Mouse (Mus musculus): ENCODE measurements at regions not wholly inside any gene's neighbourhood (a gene's known extent, or its start where the extent isn't known, plus 50 kb on each side); places are given as distances from the start of the nearest gene placed in this dataset.

DNA sequence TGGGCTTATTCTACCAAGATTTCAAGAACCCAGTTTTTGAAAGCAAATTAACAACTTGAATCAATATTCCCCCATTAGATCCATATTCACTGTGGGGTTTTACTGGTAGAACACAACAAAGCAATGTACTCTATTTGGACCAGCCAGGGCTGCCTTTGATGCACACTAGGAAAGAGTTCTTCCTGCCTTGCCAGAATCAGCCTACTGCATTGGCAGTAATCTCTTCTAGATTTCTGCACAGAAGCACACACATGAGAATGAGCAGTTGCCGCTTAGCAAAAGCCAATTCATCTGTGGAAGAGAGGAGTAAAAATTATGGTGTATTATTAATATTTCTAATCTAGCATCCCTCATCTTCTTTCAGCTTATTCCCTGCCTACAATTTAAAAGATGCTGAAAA, 692.4 kb downstream of the 5730522E02Rik start:
- H3K4me2 ChIP-seq (ENCODE audit: insufficient read depth, low read depth, poor library complexity, severe bottlenecking), result no peak overlapping the region
- DNase-seq (ENCODE audit: extremely low read depth), result no peak
- H3K27ac ChIP-seq (ENCODE audit: insufficient read depth, low read depth), result no peak overlapping the region
- H3K79me2 ChIP-seq (replicated peaks; ENCODE audit: control insufficient read depth, extremely low read depth, insufficient read depth, poor library complexity, severe bottlenecking), result no peaks in the 10 kb centered on the region
- in situ Hi-C loops (cut with MboI; ENCODE audit: low pct_ligation_motif_present, low pct_unique_long_range_greater_than_20kb, low sequenced_read_pairs), result no loop called here
- no peaks in the 10 kb centered on the region for H3K27me3 ChIP-seq (replicated peaks)
- no peak overlapping the region for H3K9ac ChIP-seq (ENCODE audit: insufficient read depth, low read depth)
- no peaks in the 10 kb centered on the region for H3K9me3 ChIP-seq (replicated peaks; ENCODE audit: low read length)
- no peak overlapping the region for H3K4me3 ChIP-seq (replicated peaks in 1 of 3; ENCODE audit: low read depth in 2 of 3, low read length in 2 of 3, poor library complexity in 1 of 3)
- H3K4me1 ChIP-seq (ENCODE audit: control insufficient read depth in 1 of 2, insufficient read depth in 2 of 2), result peaks cover 0 to 3% of the 10 kb centered on the region in 2 experiments; a peak in 1 of 4 replicates
- dilution Hi-C loops (cut with MboI; ENCODE audit: extremely low pct_ligation_motif_present, extremely low pct_unique_long_range_greater_than_20kb, low sequenced_read_pairs), result no loop called here
- TF ChIP-seq JUN (IDR thresholded peaks at IDR 0.05; ENCODE audit: insufficient read depth, low read depth, low read length) (no peak), ZNF384 (IDR thresholded peaks at IDR 0.05; ENCODE audit: low read depth, low read length) (no peak), MYC (IDR thresholded peaks at IDR 0.05; ENCODE audit: low read depth, low read length) (no peak), ZC3H11A (IDR thresholded peaks at IDR 0.05; ENCODE audit: low read depth, low read length) (no peak), EP300 (IDR thresholded peaks at IDR 0.05; ENCODE audit: low read length) (no peak), RCOR1 (conservative IDR thresholded peaks at IDR 0.05; ENCODE audit: low read depth, low read length) (no peak), POLR2A (IDR thresholded peaks at IDR 0.05; ENCODE audit: low read depth, low read length) (no peak), UBTF (IDR thresholded peaks at IDR 0.05; ENCODE audit: low read depth, low read length) (no peak), KAT2A (IDR thresholded peaks at IDR 0.05; ENCODE audit: insufficient replicate concordance, low read length) (no peak), HCFC1 (IDR thresholded peaks at IDR 0.05; ENCODE audit: low read depth, low read length) (no peak), PAX5 (IDR thresholded peaks at IDR 0.05; ENCODE audit: low read length) (no peak), SMC3 (IDR thresholded peaks at IDR 0.05; ENCODE audit: low read depth, low read length) (no peak), GABPA (IDR thresholded peaks at IDR 0.05; ENCODE audit: insufficient replicate concordance, low read depth, low read length) (no peak), POLR2AphosphoS2 (IDR thresholded peaks at IDR 0.05; ENCODE audit: low read depth, low read length) (no peak), NRF1 (IDR thresholded peaks at IDR 0.05; ENCODE audit: low read depth, low read length) (no peak), JUND (conservative IDR thresholded peaks at IDR 0.05; ENCODE audit: low read depth, low read length) (no peak), ETS1 (conservative IDR thresholded peaks at IDR 0.05; ENCODE audit: low read depth, low read length) (no peak), USF1 (IDR thresholded peaks at IDR 0.05; ENCODE audit: low read depth, low read length) (no peak), CHD2 (IDR thresholded peaks at IDR 0.05; ENCODE audit: low read length) (no peak), MAX (IDR thresholded peaks at IDR 0.05; ENCODE audit: low read length) (no peak)
- no peaks in the 10 kb centered on the region for H3K36me3 ChIP-seq (replicated peaks in 1 of 2; ENCODE audit: control insufficient read depth in 1 of 2, insufficient read depth in 1 of 2, low read length in 1 of 2)

- Histone ChIP-seq H3K27me3 (replicated peaks) (no peaks in the 10 kb centered on the region), H3K27ac (ENCODE audit: insufficient read depth, low read depth) (no peak overlapping the region), H3K4me1 (ENCODE audit: control insufficient read depth in 1 of 2, insufficient read depth in 2 of 2) (peaks cover 0 to 15% of the 10 kb centered on the region in 2 experiments; a peak in 2 of 4 replicates), H3K79me2 (replicated peaks; ENCODE audit: control insufficient read depth, extremely low read depth, insufficient read depth, poor library complexity, severe bottlenecking) (no peaks in the 10 kb centered on the region), H3K36me3 (replicated peaks in 1 of 2; ENCODE audit: control insufficient read depth in 1 of 2, insufficient read depth in 1 of 2, low read length in 1 of 2) (no peaks in the 10 kb centered on the region), H3K4me3 (replicated peaks in 1 of 3; ENCODE audit: low read depth in 2 of 3, low read length in 2 of 3, poor library complexity in 1 of 3) (no peak overlapping the region), H3K9ac (ENCODE audit: insufficient read depth, low read depth) (no peak overlapping the region), H3K4me2 (ENCODE audit: insufficient read depth, low read depth, poor library complexity, severe bottlenecking) (0 out of 2 replicates have a peak overlapping the region, but pooled peaks have one; percentile 24), H3K9me3 (replicated peaks; ENCODE audit: low read length) (no peaks in the 10 kb centered on the region)
- TF ChIP-seq JUND (conservative IDR thresholded peaks at IDR 0.05; ENCODE audit: low read depth, low read length), result peak; percentile 56
- TF ChIP-seq EP300 (IDR thresholded peaks at IDR 0.05; ENCODE audit: low read length), result peak; percentile 59
- no peak for TF ChIP-seq MAZ (IDR thresholded peaks at IDR 0.05; ENCODE audit: low read depth, low read length)
- peak; percentile 59 for TF ChIP-seq IRF4 (IDR thresholded peaks at IDR 0.05; ENCODE audit: low read depth, low read length)
- DNase-seq (ENCODE audit: extremely low read depth), result peak; percentile 57
- dilution Hi-C loops (cut with MboI; ENCODE audit: extremely low pct_ligation_motif_present, extremely low pct_unique_long_range_greater_than_20kb, low sequenced_read_pairs) (no loop called here), in situ Hi-C loops (cut with MboI; ENCODE audit: low pct_ligation_motif_present, low pct_unique_long_range_greater_than_20kb, low sequenced_read_pairs) (no loop called here)
Observed at GRCm38 (mm10) chr11:25505500-25505899, 705.1 kb downstream of the 5730522E02Rik start.

All from CH12.LX (cell line).